Comparison of ENCODE assay signal across 15 mouse cellular contexts in genomic region chr14:91717521-91717920, GRCm38 (mm10).
DNase-seq lines count a peak whose midpoint lies in the region.
"Had no signal": no experiment of that assay in that cellular context is flagged by ENCODE, and none has a peak within 500 bp of the region (broad histone marks: within the 10 kb centered on the region; RNA-seq: fewer than 3 reads in every experiment).

No protein-coding gene starts in this region.

- DNase-seq in ES-CJ7 (ENCODE audit: low read depth, low spot score) = peak; percentile 95
- DNase-seq in R1 (ENCODE audit: low read depth, low spot score) = peak; percentile 93
- peak; percentile 68 for DNase-seq in ZHBTc4 (ENCODE audit: low read depth, low spot score)
- DNase-seq in adrenal gland, postnatal 10 days = no peak
- DNase-seq in frontal cortex, postnatal 36 days (ENCODE audit: low spot score in 2 of 2) = no peak
- no peak for DNase-seq in urinary bladder, postnatal 14 days (ENCODE audit: low spot score)
- DNase-seq: adrenal gland, adult 2 months; adrenal gland, postnatal 14 days; adrenal gland, postnatal 36 days; cerebellum, adult 11-12 months; cerebellum, adult 2 months; cerebellum, adult 9-10 months; cerebellum, postnatal 10 days; cerebellum, postnatal 36 days; forebrain, postnatal 0 days had no signal

Comparison
In these comparisons a context has a peak if more than half of its experiments do, and no peak if none do; other contexts are left out.
1. DNase-seq: peak in ES-CJ7 (single experiment), R1 (single experiment) and ZHBTc4 (single experiment); none in adrenal gland, postnatal 10 days (single experiment), frontal cortex, postnatal 36 days (0 of 2) and urinary bladder, postnatal 14 days (single experiment).